Mouse (Mus musculus): ENCODE results near the gene Macrod1.

Macrod1 gene

DNA sequence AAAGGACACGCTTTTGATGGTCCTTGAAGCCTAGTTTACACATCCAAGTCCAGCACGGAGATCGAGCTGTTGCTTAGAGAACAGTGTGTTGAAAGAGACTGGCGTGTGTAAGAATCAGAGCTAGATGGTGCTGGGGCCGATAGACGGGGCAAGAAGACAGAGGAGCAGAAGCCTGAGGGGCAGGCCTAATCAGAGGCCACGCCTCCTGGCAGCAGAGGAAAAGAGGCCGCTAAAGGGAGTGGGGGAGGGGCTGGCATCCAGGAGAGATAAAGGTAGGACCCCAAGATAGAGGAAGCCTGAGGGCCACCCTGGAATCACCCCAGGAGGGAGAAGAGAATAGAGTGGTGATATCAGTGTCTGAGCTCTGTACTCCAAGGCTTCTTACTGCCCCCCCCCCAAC, 114.8 kb downstream of the Macrod1 start:
- peak; percentile 59 for DNase-seq (ENCODE audit: low spot score)

DNA sequence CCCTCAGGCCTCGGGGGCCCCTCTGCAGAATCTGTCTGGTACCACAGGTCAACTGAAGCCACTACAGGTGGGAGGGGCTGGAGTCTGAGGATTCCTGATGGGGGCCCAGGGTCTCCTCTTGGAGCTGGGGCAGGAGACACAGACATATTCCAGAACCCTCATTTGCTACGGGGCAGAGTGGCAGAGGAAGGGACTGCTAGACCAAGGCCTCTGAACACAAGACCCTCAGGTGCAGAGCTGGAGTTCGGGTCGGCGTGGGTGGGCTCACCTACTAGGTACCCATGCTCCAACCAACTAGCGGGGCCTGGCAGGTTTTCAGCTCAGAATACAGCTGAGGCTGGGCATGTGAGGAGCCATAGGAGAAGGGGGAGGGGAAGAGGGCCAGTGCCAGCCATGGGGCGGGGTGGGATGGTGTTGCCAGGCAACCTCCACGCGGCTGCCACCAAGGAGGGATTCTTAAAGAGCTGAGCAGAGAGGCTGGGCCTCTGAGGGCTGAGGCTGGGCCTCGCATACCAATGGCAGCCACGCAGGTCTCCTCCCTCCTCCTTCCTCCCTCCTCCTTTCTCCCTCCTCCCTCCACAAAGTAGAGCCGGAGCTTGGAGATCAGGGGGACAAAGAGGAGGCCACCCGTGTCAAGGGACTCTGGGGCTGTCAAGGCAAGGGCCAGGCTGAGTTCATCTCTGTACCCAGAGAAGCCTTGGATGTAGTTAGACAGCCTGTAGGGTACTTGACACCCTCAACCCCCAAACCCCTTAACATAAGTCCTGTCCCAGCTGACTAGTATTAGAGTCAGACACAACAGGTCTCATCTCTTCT, 115.6 kb downstream of the Macrod1 start:
- DNase-seq (ENCODE audit: low spot score), result peak; percentile 84

GRCm38 (mm10) chr19:7176041-7176696, 119.6 kb downstream of the Macrod1 start:
- DNase-seq (ENCODE audit: low spot score), result peak; percentile 55

DNA sequence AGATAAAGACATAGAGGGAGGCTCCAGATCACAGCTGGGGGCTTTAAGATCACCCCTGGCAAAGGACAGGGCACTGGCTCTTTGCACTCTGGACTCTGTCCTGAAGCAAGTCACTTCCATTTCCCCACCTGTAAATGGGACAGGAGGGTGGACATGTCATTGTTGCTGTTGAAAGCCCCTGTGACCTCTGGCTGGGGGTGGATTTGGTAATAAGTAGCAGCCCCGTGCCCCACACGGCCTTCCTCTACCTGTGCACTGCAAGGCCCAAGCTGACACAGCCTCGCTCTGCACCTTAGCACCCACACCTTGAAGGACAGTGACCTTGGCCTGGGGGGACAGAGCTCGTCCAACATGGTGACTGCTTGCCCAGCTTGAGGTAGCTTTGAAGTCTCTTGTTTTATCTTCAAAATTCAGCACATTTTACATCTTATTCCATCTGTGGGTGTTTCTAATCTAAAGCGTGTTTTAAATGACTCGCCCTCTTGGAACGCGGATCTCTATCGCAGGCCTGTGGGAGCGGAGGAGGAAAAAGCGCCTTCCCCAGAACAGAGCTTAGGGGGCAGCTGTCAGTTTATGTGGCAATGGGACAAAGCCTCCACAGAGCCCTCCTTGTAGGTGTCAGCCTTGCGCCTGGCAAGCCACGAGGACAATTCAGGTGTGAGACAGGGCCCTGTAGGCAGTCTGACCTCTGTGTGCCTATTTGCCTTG, 121.3 kb downstream of the Macrod1 start:
- DNase-seq (ENCODE audit: low spot score), result no peak

GRCm38 (mm10) chr19:7178841-7179452, 122.3 kb downstream of the Macrod1 start:
- DNase-seq (ENCODE audit: low spot score), result no peak

DNA sequence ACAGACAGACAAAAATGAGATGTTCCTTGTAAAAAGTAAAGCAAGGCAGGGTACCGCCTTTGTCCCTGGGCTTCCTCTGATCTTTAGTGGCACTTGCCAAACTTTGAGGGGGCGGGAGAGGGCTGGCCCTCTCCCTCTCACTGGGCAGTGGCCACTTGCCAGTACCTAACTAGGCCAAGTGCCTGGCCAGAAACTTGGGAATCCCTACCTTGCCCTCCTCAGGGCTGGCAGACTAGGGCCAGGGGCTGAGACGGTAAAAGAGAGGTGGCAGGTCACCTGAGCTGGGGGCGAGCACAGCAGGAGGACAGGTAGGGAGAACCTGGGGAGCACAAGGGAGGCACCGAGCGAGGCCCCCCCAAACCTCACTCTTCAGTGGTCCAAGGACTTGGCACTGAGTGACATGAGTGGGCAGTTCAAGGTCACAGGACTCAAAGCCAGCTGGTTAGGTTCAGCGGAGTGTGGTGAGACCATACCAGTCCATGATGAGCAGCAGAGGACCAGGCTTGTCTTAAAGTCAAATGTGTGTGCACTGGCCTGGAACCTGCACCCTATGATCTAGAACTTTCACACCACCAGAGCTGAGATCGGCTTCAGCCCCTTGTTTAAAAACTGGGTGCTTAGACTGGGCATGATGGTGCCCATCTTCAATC, 124.3 kb downstream of the Macrod1 start:
- DNase-seq (ENCODE audit: low spot score), result no peak

DNA sequence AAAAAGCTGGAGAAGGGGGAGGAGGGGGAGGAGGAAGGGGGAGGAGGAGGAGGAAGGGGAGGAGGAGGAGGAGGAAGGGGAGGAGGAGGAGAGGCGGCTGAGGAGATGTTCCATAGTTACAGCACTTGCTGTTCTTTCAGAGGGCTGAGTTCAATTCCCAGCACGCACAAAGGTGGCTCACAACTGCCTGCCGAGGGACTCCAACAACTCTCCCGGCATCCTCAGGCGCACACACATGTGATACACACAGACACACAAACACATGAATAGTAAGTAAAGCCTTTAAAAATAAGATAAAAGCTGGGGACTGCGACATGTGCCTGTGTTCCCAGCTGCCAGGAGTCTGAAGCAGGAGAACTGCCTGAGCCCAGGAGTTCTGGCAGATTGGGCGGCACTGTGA, 124.9 kb downstream of the Macrod1 start:
- DNase-seq (ENCODE audit: low spot score), result no peak

- peak; percentile 63 for DNase-seq (ENCODE audit: low spot score)
Observed at GRCm38 (mm10) chr19:7182273-7182949, 125.8 kb downstream of the Macrod1 start.

DNA sequence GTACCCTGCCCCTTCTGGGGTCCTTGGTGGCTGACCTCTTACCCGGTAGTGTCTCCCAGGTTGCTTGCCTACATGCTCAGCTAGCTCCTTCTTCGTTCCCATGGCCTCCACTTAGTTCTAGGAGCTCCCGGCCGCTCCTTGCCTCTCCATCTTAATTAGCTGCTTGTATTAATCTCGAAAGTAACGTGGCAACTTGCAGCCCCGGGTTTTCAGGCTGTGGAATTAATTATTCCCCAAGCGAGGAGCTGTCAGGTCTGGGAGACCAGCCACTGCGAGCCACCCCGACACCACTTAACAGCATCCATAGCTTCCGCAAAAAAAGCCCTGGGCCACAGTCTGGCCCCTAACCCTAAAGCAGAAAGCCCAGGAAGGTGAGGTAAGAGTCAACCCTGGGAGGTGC, 126.8 kb downstream of the Macrod1 start:
- DNase-seq (ENCODE audit: low spot score), result no peak

DNA sequence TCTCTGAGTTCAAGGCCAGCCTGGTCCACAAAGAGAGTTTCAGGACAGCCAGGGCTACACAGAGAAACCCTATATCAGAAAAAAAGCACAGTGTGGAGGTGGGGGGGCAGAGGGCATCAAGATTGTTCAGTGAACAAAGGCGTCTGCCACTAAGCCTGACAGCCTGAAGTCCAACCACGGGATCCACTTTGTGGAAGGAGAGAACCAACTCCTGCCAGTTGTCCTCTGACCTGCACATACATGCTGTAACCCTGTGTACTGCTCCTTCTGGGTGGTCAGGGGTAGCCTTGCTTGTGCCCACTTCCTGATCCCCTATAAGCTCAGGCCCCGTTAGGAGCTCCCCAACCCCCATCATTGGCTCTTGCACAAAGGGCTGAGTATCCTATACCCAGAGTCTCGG, 128.4 kb downstream of the Macrod1 start:
- no peak for DNase-seq (ENCODE audit: low spot score)

- DNase-seq (ENCODE audit: low spot score), result no peak
Observed at GRCm38 (mm10) chr19:7185715-7186291, 129.2 kb downstream of the Macrod1 start.

DNA sequence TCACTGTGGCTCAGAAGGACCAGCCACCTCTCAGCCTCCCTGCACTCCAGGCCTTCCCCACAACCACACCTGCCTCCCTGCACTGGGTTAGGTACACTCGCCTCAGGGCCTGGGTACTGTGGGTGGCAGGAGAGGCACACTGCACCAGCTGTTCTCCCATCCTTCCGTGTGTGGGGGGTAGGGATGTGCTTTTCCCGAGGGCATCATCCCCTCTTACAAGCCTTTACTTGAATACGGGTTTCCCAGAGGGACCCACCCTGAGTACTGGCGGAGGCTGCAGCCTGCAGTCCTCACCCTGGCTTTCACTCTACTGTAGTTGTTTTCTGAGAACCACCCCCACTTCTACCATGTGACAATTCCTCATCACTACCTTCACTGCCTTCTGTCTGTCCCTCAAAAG, 130.5 kb downstream of the Macrod1 start:
- DNase-seq (ENCODE audit: low spot score), result no peak

GRCm38 (mm10) chr19:7189026-7189425, 132.4 kb downstream of the Macrod1 start:
- DNase-seq (ENCODE audit: low spot score), result no peak

GRCm38 (mm10) chr19:7190986-7191385, 134.4 kb downstream of the Macrod1 start:
- no peak for DNase-seq (ENCODE audit: low spot score)

- DNase-seq (ENCODE audit: low spot score), result no peak
Observed at GRCm38 (mm10) chr19:7191639-7192038, 135.0 kb downstream of the Macrod1 start.

DNA sequence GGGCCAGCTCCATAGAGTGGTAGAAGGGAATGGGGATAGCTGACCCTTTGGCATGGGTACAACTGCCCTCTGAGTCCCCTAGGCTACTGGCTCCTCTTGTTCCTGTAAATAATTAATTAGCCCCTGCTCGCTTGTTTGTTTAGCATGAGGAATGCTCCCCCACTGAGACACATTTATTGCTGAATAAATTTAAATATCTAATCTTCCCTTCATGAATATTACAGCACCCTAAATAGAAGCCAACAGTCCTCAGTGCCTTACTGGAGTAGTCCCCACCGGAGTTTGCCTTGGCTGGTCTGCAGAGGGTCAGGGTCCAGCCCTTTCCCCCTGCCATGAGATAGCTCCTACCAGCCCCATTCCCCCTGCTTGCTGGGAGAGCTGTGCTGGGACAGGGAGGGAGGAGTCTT, 136.0 kb downstream of the Macrod1 start:
- no peak for DNase-seq (ENCODE audit: low spot score)

DNA sequence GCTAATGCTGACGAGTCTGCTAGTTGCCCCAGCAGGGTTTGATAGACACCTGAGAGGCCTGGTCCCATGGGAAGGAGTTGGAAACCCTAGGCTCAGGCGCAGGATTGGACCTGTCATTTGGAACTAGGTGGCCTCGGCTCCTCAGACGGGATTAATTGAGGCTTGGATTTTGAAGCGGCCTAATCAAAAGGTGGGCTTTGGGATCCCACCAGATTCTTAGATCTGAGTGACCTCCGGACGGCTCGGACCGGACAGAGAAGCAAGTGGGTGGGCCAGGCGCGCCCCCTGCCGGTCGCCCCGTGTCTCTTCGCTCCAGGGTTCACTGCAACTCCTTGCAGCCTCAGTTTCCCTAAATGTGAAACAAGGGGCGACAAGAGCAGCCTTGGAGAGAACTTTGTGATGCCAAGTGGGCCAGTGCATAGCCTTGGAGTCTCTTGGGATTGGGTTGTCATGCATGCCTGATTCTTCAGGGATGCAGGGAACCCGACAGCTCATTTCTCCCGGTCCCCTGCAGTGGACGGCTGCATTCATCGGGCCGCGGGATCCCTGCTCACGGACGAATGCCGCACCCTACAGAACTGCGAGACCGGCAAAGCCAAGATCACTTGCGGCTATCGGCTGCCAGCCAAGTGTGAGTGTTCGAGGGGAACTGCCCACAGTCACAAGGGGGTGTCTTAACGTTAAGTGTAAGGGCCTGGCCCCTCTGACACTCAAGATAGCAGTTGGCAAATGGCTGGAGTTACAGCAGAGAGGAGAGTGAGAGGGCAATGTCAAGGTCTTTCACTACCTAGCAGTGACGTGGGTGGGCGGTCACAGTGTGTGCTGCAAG, 139.5 kb downstream of the Macrod1 start:
- DNase-seq (ENCODE audit: low spot score), result peak; percentile 85

DNA sequence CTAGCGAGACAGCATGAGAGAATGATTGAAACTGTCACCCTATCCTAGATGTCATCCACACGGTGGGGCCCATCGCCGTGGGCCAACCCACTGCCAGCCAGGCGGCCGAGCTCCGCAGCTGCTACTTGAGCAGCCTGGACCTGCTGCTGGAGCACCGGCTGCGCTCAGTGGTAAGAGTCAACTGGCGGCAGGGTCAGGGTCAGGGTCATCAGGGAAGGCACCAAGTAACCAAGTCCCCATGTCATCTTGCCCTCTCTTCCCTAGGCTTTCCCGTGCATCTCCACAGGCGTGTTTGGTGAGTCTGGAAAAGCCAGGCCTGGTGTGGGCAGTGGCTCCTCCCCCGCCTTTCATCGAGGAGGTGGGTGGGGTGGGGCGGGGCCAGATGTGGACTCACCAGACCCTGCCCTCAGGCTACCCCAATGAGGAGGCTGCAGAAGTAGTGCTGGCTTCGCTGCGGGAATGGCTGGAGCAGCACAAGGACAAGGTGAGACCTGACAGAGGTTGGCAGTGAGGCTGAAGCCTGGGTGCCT, 140.2 kb downstream of the Macrod1 start:
- DNase-seq (ENCODE audit: low spot score), result peak; percentile 48

GRCm38 (mm10) chr19:7197445-7197844, 140.8 kb downstream of the Macrod1 start:
- no peak for DNase-seq (ENCODE audit: low spot score)

GRCm38 (mm10) chr19:7199089-7199488, 142.5 kb downstream of the Macrod1 start:
- no peak for DNase-seq (ENCODE audit: low spot score)
